Mouse (Mus musculus) activated CD4-positive, CD25-positive, alpha-beta regulatory T cell, adult 4 months (primary cell): ENCODE results near the gene Ap2a1. TPM values are rescaled to one million over a fixed set of nuclear protein-coding genes. Genes with fewer than 3 reads are reported as not detected.
A peak's percentile ranks its signal among the peaks of the same experiment; 100 is the strongest.

Experiments
- ATAC-seq: one replicate; pipeline ENCODE4 v1.8.0; 2017
- polyA plus RNA-seq, 2 experiments: library from polyadenylated mRNA; unstranded; fragments of 100-300 nt; shearing (Covaris generic); gene quantifications; one replicate each; pipeline ENCODE4 v1.2.1; 2017

Gene Ap2a1
- polyA plus RNA-seq, 2 experiments from 2014 or later = 6.8 to 8.0 TPM

- ATAC-seq = no peak
Measured at GRCm38 (mm10) chr7:44952611-44953306, 23.5 kb upstream of the Ap2a1 start.

DNA sequence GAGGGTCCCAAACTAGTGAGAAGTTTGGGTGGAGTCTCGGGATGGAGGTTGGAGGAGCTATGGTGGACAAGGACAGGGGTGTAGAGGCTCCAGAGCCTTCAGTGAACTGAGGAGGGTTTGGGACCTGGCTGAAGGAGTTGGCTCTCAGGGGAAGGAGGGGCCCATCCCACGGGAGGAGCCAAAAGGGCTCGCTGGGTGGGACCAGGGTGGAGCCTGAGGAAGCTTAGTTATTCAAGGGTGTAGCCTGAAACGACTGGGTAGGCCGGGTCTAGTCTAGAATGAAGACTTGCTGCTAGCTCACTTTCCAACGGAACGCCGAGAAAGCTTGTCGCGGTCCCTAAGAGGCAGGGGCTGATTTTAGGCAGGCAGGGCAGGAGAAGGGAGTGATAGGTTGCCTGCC, 22.7 kb upstream of the Ap2a1 start:
- no peak for ATAC-seq

DNA sequence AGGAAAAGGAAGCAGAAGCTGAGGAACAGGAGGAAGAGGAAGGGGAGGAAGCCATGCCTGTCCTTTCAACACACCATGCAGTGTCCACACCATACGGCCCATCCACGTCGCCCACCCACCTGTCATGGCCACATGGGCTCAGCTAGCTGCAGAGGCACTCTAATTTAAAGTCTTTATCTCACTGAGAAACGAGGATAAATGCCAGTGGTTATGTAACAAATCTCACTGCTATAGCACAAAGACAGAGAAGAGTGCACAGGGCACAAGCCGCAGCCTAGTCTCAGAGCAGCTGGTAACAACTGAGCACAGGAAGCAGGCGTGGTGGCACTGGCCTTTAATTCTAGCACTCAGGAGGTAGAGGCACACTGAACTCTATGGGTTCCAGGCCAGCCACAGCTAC, 20.6 kb upstream of the Ap2a1 start:
- ATAC-seq = no peak

DNA sequence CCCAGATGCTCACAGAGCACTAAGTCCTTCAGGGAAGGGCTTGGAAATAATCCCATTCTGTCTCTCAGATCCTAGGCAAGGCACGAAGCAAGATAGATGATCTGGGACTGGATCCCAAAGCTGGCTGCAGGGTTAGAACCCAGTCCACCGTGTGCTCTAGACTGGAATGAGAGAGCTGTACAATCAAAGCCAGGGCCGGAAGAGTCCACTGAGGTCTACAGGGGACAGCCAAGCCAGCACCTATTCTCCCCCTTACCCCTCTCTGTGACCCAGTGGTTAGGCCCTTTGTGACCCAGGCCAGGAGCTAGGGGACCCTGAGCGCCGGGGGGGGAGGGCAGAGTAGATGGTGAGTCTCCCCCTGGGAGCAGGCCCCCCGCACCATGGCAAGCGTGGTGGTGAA, 13.6 kb upstream of the Ap2a1 start, which contains the start of gene Tsks:
Gene Tsks (plus strand): TSS at position 301 of the 400 bp plus-strand sequence.
- no peak for ATAC-seq

GRCm38 (mm10) chr7:44938680-44939079, 9.4 kb upstream of the Ap2a1 start:
- no peak for ATAC-seq

DNA sequence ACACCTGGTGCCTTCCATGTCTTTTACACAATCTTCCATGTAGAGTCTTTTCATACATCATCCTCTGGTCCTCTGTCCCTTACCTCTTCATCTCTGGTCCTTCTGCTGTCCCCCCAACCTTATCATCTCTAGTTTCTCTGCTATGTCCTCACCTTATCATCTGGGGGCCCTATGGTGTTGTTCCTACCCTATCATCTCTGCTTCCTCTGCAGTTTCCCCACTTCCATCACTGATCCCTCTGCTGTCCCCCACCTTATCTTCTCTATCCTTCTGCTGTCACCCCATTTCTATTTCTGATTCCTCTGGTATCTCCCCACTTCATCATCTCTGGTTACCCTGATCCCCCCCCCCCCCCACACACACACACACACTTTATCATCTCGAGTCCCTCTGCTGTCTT, 726 bp downstream of the Ap2a1 start:
- ATAC-seq = no peak

- no peak for ATAC-seq
Measured at GRCm38 (mm10) chr7:44925468-44925867, 3.8 kb downstream of the Ap2a1 start.

DNA sequence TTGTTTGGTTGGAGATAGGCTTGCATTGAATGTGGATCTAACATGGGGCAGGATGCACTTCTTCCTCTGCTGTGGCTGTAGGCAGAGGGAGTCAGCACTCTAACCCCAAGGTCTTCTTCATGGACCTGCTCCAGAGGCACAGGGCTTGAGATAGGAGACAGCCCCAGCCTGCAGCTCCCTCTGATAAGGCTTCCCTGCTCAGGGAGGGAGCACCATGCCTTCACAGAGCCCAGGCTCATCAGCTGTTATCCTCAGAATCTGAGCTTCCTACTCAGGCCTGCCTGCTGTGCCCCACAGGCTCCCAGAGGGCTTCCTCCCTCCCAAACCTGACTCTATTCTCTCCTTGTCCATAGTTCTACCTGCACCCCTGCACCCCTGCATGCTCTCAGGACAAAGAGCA, 6.8 kb downstream of the Ap2a1 start:
- ATAC-seq = no peak

DNA sequence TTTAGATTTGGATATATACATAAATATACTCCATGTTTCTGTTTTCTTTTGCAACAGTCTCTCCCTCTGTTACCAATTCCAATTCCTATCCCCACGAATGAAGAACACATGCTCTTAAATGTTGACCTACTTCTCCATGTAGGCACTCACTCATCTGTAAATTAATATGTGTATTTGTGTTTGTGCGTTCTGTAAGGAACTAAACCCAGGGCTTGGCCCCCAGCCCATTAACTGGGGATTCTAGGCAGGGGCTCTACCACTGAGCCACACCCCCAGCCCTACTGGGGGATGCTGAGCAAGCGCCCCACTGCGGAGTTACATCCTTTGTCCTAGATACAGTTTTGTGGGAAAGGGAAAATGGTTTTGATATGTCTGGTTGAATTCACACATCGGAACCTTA, 10.2 kb downstream of the Ap2a1 start:
- ATAC-seq = no peak

DNA sequence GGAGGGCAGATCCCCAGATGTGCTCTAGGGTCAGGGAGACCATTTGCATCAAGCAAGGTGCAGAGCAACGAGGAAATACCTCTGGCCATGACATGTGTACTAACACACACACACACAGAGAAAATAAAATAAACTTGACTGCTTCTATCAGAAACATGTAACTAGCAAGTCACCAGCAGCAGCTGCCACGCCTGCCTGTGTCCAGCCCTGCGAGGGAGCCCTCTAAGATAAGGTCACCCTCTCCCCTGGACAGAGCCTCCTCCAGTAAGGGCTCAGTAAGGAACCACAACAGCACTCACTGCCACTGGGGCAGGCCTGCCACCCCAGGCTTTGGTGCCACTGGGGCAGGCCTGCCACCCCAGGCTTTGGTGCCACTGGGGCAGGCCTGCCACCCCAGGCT, 11.1 kb downstream of the Ap2a1 start:
- ATAC-seq = no peak

DNA sequence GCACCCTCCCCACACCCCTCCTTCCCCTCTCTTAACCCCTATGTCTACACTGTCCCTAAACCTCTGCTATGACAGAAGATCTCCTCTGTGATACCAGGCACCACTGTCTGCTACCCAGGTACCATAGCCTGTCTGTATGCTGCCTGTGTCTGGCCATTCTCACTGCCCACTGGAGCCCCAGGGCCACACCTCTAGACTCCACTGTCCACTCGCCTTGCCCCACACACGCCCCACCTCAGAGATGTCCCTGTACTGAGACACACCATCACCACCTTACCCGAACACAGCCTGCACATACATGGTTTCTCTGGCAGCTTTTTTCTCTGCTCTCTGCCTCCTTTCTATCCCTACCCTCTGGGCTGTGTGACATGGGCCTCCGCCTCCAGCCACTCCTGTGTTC, 12.4 kb downstream of the Ap2a1 start:
- ATAC-seq = no peak

DNA sequence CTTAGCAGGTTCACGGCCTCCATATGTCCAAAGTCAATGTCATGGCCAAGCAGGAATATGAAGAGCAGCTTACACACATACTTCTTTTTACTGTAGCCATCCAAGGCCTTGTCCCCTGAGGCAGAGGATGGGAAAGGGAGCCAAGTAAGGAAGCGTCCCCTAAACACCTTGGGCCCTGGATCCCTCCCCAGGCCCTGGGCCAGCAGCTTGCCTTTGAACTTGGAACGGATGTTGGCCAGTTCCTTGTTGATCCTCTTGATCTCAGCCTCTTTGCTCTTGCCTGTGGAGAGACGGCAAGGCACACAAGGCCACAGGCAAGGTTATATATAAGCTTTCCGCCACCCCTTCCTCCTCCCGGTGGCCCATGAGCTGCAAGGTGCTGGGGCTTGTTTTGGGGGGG, 13.1 kb downstream of the Ap2a1 start:
- ATAC-seq = no peak

GRCm38 (mm10) chr7:44915314-44915713, 14.0 kb downstream of the Ap2a1 start:
- no peak for ATAC-seq

- no peak for ATAC-seq
Measured at GRCm38 (mm10) chr7:44914396-44914795, 14.9 kb downstream of the Ap2a1 start.

DNA sequence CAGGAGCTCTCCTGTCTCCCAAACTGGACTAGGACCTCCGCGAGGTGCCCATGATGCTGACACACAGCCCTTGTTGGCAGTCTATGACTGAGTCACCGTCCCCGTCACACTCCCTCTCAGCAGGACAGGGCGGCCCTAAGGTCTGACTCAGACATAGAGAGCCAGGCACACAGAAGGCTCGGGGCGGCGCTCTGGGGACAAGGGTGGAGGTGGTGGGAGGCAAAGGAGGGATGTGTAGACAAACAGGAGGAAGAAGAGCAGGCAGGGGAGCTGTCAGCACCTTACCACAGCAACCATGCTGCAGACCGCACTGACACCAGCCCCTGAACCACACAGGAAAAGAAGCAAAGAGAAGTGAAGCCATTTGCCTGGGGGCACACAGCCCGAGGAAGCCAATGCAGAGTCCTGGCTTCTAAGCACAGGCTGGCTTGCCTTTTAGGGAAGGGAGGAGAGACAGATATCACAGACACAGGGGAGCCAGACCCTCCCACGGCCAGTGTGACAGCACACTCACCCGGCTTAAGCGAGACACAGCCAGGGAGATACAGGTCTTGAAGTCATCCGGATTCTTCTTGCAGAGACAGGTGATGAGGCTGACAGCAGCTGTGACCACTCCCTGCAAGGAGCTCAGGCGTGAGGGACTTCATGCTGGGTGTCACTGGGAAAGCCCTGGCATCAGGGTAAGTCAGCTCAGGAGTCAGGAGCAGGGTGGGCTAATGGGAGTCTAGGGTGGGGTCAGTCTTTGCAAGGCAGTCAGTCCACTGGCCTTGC, 20.4 kb downstream of the Ap2a1 start:
- ATAC-seq = no peak

- no peak for ATAC-seq
Measured at GRCm38 (mm10) chr7:44905430-44905829, 23.9 kb downstream of the Ap2a1 start.

- peak; percentile 81 for ATAC-seq
Measured at GRCm38 (mm10) chr7:44901230-44901722, 28.0 kb downstream of the Ap2a1 start.

DNA sequence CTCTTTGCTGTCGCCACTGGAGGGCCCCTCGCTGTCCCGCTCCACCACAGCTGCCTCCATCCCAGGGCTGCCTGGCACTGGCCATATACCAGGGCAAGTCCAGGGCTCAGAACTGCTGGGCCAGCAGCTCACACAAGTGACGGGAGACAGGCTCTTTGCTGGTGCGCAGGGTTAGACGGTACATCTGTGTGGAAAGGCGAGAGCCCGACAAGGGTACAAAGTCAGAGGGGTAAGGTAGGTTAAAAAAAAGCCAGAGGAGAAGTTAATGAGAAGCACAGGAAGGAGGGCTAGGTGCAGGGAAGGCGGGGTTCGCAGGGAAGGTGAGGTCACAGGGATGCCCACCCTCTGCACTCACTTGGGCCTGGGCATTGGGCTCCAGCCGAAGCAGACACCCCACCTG, 28.7 kb downstream of the Ap2a1 start:
- ATAC-seq = no peak

DNA sequence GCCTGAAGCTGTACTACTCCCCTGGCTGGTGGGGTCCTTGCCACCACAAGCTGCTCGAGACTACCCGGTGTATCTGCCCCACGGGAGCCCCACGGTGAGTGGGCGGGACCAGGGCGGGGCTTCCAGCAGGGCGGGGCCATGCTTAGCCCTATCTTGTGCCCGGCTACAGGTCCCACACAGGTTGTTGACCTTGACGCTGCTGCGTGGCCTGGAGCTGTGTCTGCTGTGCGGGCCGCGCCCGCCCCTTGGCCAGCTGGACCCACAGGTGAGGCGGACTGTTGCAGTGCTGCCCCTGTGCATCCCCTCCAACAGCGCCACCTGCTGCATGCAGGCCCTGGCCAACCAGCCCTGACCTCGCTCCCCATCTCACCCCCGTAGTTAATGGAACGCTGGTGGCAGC, 30.7 kb downstream of the Ap2a1 start:
- no peak for ATAC-seq

DNA sequence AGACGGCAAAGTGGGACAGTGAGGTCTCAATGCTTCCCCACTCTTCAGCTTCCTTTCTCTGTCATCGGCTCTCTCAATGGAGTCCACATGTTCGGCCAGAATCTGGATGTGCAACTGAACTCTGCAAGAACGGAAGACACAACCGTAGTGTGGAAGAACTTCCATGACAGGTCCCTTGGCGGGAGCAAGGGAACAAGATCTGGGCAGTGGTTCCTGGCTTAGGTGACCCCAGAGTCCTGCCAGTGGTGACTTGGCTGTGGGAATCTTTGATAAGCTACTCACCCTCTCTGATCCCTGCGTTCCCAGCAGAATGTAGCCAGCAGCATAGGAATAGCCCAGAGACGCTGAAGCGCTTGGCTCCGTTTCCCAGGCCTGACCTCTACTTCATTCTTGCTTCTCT, 32.8 kb downstream of the Ap2a1 start:
- no peak for ATAC-seq

DNA sequence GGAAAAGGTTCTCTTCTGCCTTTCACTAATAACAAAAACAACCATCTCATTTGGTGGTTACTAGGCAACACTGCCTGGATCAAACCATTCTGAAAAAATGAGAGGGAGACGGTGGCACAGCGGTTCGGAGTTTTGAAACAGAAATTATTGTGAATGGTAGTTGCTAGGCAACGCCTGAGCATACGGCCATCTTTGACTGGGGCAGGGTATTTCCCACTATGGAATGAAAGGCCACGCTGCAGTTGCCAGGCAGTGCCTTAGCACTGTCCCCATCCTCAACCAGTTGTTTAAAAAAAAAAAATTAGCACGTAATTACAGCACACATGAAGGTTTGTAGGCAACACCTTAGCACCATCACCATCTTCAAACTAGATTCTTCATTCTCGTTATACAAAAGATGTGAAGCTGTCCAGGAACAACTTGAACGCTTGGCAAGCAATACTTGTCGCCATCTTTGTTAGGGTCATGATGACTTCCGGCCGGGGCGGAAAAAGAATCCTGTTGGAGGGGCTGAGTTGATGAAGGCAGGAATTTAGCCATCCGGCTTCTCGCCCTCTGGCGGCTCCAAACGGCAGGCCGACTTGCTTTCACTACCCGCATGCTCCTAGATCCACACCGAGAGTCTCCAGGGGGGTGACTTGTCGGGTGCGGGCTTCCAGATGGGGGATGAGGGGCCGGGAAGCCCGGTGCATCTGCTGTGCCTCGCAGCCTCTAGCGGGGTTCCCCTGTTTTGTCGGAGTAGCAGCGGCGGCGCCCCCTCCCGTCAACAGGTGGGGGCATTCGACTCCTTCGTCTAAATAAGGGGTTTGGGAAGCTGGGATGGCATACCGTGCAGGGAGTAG, 33.5 kb downstream of the Ap2a1 start, which contains the start of gene Fuz:
Gene Fuz (plus strand): TSS at position 487 of the 842 bp plus-strand sequence.
- ATAC-seq = peak; percentile 82

DNA sequence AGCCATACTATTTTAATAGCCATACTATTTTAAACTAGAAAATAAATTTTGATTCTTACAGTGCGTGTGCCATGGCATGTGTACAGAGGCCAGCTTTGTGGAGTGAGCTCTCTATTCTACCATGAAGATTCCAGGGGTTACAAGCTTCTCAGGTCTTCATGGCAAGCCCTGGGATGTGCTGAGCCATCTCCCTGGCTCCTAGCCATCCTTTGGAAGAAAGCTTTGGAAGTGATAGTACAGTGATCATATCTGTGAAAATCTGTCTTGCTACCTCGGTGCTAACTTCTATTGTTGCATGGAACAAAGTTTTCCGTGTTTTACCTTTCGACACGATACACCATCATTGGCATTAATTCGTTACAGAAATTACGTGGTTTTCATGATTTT, 34.1 kb downstream of the Ap2a1 start:
- no peak for ATAC-seq

DNA sequence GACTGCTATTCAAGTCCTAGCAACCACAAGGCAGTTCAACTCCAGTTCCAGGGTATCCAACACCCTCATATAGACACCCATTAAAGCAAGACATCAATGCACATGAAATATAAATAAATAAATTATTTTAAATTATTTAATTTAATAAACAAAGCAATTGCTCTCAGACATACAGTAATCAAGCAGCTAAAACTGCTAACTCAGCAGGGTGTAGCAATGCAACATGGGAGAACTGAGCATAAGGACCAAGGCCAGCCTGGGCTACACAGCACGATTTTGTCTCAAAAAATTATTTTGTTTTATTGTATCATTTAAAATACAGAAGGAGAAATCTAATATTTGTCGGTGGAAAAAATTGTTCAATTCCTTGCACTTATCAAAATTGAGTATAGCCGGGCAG, 35.1 kb downstream of the Ap2a1 start:
- ATAC-seq = no peak
